Mouse (Mus musculus) hindbrain, embryonic 11.5 days (tissue): ENCODE results near the gene Lpar2. TPM values are rescaled to one million over a fixed set of nuclear protein-coding genes. Genes with fewer than 3 reads are reported as not detected.

Experiments used
- ATAC-seq: fragments of 200-750 bp; cut with Nextera tagmentation; 2 replicates; pipeline ENCODE4 v1.8.0; 2017; ENCODE audit warnings: mild to moderate bottlenecking, moderate TSS enrichment, moderate library complexity; ENCODE audit not compliant: low FRiP score
- DNase-seq: peaks from one replicate; pipeline ENCODE4 v3.0.0-alpha.2; 2015; ENCODE audit warnings: low spot score
- H3K27ac ChIP-seq: fragments of 300-500 bp; sonication (generic); 2 replicates; pipeline ENCODE4 v1.5.1; 2014; ENCODE audit warnings: mild to moderate bottlenecking, low read depth, low read length
- H3K27me3 ChIP-seq: fragments of 300-500 bp; sonication (generic); 2 replicates; pipeline ENCODE4 v1.6.1; 2014; ENCODE audit warnings: mild to moderate bottlenecking, low read length, moderate library complexity, mixed read lengths; ENCODE audit not compliant: control insufficient read depth, insufficient read depth
- H3K36me3 ChIP-seq: fragments of 300-500 bp; sonication (generic); 2 replicates; pipeline ENCODE4 v1.6.1; 2014; ENCODE audit warnings: mild to moderate bottlenecking, low read length, moderate library complexity, mixed read lengths; ENCODE audit not compliant: control insufficient read depth, insufficient read depth
- H3K4me1 ChIP-seq: fragments of 300-500 bp; sonication (generic); replicated peaks from 2 replicates; pipeline ENCODE4 v1.6.1; 2014; ENCODE audit warnings: low read length, mixed read lengths; ENCODE audit not compliant: control insufficient read depth, insufficient read depth
- H3K4me2 ChIP-seq: fragments of 300-500 bp; sonication (generic); replicated peaks from 2 replicates; pipeline ENCODE4 v1.6.1; 2014; ENCODE audit warnings: mild to moderate bottlenecking, low read depth, low read length
- H3K4me3 ChIP-seq: fragments of 300-500 bp; sonication (generic); 2 replicates; pipeline ENCODE4 v1.5.1; 2014; ENCODE audit warnings: low read depth, low read length
- H3K9ac ChIP-seq: fragments of 300-500 bp; sonication (generic); 2 replicates; pipeline ENCODE4 v1.6.1; 2014; ENCODE audit warnings: low read depth, low read length
- H3K9me3 ChIP-seq: fragments of 300-500 bp; sonication (generic); 2 replicates; pipeline ENCODE4 v1.6.1; 2016; ENCODE audit warnings: low read length; ENCODE audit not compliant: control insufficient read depth
- WGBS: fragments of 180-500 bp; shearing (Covaris S2); extraction: QIAGEN DNeasy Blood & Tissue Kit; methylation state at CpG from one replicate; pipeline ENCODE4 v1.1.7; 2014; 5-methylcytosine and 5-hydroxymethylcytosine counted together
- polyA plus RNA-seq: library from polyadenylated mRNA; unstranded; fragments of >200 nt; fragmentation: Nextera tagmentation; extraction: Ambion mirVana; gene quantifications from 2 replicates; pipeline ENCODE4 v1.2.1, GENCODE M21; 2014

Lpar2 gene
- polyA plus RNA-seq = 1.2 and 1.7 TPM in 2 replicates

DNA sequence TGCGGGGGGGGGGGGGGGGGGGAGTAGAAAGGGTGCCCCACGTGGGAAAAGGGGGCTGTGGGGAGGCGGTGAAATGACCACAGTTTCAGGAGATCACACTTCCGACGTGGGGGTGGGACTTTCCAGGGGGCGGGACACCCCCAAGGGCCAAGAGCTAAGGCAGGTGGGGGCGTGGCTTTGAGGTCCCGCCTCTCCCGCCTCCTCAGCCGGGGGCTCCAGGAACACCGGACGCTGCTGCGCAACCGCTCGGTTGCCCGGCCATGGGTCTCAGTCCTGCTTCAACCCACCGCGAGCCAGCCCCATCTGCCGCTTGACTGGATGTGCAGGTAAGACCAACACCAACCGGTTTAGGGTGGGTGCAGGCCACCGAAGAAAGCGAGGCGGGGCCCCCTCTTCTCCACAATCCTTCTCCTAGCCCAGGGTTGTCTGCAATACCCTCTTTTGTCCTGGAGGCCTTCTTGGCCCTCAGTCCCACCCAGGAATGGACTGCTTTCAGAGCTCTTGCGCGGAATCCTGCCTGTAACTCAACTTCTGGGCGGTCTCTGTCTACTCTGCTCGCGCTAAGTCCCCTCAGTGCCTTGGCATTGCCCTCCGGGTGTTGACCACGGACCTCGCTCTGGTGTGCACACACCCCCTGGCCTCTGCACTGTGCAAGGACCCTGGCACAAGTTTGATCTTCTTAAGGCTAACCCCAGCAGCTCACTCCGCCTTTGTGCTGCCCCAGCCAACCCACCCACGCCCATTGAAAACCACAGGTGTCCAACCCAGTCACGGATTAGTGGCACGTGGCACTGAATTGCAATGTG, at the start of gene Lpar2:
Lpar2 (plus strand) TSS at position 44 of the 806 bp plus-strand sequence.
- Histone ChIP-seq H3K4me1 (peaks cover 8% of the 10 kb centered on the region), H3K9me3 (no peaks in the 10 kb centered on the region), H3K4me2 (peak within 1 kb of the TSS; percentile 92), H3K4me3 (peak within 1 kb of the TSS; percentile 57), H3K27ac (peak within 1 kb of the TSS; percentile 54), H3K27me3 (no peaks in the 10 kb centered on the region), H3K9ac (peak within 1 kb of the TSS; percentile 77), H3K36me3 (0 out of 2 replicates have a peak, but pooled peaks cover 2% of the 10 kb centered on the region)
- WGBS = 2% methylated on average over 32 of the region's 35 CpGs
- peak; percentile 80 for DNase-seq
- peak; percentile 84 for ATAC-seq

GRCm38 (mm10) chr8:69774503-69775148, 47.6 kb upstream of the Lpar2 start, which contains the start of gene Gm20422:
Gene Gm20422, minus strand, starts transcription at chr8:69774886.
- Histone ChIP-seq H3K27ac (peak within 1 kb of the TSS; percentile 99), H3K4me1 (peaks cover 3% of the 10 kb centered on the region; the same call in 1 of the 2 replicates), H3K9ac (peak within 1 kb of the TSS; percentile 94), H3K27me3 (no peaks in the 10 kb centered on the region), H3K36me3 (no peaks in the 10 kb centered on the region), H3K9me3 (no peaks in the 10 kb centered on the region), H3K4me3 (peak within 1 kb of the TSS; percentile 74), H3K4me2 (peak within 1 kb of the TSS; percentile 42)
- WGBS = under 1% methylated on average over 41 of the region's 41 CpGs
- ATAC-seq = peak; percentile 99
- DNase-seq = peak; percentile 93

DNA sequence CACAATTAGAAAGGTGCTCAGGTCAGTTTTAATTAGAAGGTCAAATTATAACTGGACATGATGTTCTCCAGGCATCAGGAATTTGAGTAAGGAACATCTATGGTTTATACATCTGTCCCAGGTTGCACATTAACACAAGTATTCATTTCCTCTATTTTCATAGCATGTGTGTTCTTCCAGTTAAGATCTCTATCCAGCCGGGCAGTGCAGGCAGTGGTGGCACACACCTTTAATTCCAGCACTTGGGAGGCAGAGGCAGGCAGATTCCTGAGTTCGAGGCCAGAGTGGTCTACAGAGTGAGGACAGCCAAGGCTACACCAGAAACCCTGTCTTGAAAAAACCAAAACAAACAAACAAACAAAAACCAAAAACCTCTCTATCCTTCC, 47.1 kb upstream of the Lpar2 start:
- Histone ChIP-seq H3K9me3 (no peaks in the 10 kb centered on the region), H3K9ac (peak overlapping the region; percentile 94; the same call in 1 of the 2 replicates), H3K27me3 (no peaks in the 10 kb centered on the region), H3K4me3 (no peak overlapping the region; the same call in 1 of the 2 replicates), H3K4me2 (peak overlapping the region; percentile 8; the same call in 1 of the 2 replicates), H3K27ac (no peak overlapping the region; the same call in 1 of the 2 replicates), H3K4me1 (peaks cover 3% of the 10 kb centered on the region; the same call in 1 of the 2 replicates), H3K36me3 (no peaks in the 10 kb centered on the region)
- 62% methylated on average over 2 of the region's 2 CpGs for WGBS
- no peak for ATAC-seq
- no peak for DNase-seq

DNA sequence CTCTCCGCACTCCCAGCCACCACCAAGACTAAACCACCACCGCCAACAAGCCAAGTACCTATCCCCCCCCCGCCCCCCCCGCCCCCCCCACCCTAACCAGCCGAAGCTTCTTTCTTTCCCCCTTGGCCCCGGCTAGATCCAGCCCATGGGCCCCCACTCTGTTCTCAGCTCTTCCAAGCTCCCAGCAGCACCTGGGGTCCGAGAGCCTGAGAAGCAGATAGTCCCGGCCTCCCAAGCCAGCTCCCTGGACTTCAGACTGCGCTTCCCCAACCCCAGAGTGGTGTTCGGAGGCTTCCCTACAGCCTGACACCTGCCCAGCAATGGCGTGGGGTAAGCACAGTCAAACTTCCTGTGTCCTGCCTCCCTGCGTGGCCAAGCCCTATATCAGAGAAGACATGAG, 45.1 kb upstream of the Lpar2 start:
- Histone ChIP-seq H3K27me3 (no peaks in the 10 kb centered on the region), H3K27ac (no peak overlapping the region), H3K4me2 (no peak overlapping the region), H3K4me3 (no peak overlapping the region), H3K9me3 (no peaks in the 10 kb centered on the region), H3K36me3 (no peaks in the 10 kb centered on the region), H3K4me1 (peaks cover 3% of the 10 kb centered on the region; the same call in 1 of the 2 replicates), H3K9ac (no peak overlapping the region)
- DNase-seq (no peak), ATAC-seq (no peak)
- WGBS = 66% methylated on average over 10 of the region's 12 CpGs

DNA sequence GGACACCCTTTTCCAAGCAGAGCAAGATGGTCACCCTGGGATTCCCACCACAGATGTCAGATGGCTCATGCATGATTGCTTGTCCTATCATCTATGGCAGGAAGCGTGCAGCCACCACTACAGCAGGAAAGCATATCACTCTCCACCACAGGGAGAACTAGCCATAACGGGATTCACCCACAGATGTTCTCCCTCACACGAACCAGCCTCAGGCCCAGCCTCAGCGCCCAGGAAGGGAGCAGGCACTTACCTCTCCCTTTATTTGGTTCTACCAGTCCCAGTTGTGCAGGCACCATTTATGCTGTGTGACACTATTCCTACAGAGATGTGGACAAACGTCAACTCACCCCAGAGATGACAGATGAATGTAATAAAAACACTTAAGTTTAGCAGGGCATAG, 33.1 kb upstream of the Lpar2 start:
- H3K4me2 ChIP-seq = no peak overlapping the region
- H3K9me3 ChIP-seq = no peaks in the 10 kb centered on the region
- no peaks in the 10 kb centered on the region for H3K36me3 ChIP-seq
- no peaks in the 10 kb centered on the region for H3K27me3 ChIP-seq
- no peak overlapping the region for H3K27ac ChIP-seq
- 92% methylated on average over 5 of the region's 5 CpGs for WGBS
- H3K4me3 ChIP-seq = no peak overlapping the region
- no peak for DNase-seq
- H3K4me1 ChIP-seq = 0 out of 2 replicates have a peak, but pooled peaks cover 2% of the 10 kb centered on the region
- no peak overlapping the region for H3K9ac ChIP-seq
- ATAC-seq = no peak

GRCm38 (mm10) chr8:69789731-69790130, 32.5 kb upstream of the Lpar2 start:
- no peak overlapping the region for H3K4me2 ChIP-seq
- no peak overlapping the region for H3K9ac ChIP-seq
- ATAC-seq (no peak), DNase-seq (no peak)
- 0 out of 2 replicates have a peak, but pooled peaks cover 2% of the 10 kb centered on the region for H3K4me1 ChIP-seq
- H3K36me3 ChIP-seq = no peaks in the 10 kb centered on the region
- no peak overlapping the region for H3K27ac ChIP-seq
- WGBS = 88% methylated on average over 5 of the region's 5 CpGs
- H3K9me3 ChIP-seq = no peaks in the 10 kb centered on the region
- no peak overlapping the region for H3K4me3 ChIP-seq
- no peaks in the 10 kb centered on the region for H3K27me3 ChIP-seq

GRCm38 (mm10) chr8:69790364-69790763, 31.9 kb upstream of the Lpar2 start:
- ATAC-seq = 0 out of 2 replicates have a peak, but pooled peaks have one; percentile 13

GRCm38 (mm10) chr8:69790773-69791367, 31.4 kb upstream of the Lpar2 start, which contains the start of the genes Atp13a1 and Zfp866:
Gene Atp13a1, plus strand, starts transcription at chr8:69791163.
Gene Zfp866, minus strand, starts transcription at chr8:69791178.
- H3K9me3 ChIP-seq = no peaks in the 10 kb centered on the region
- peak within 1 kb of the TSS; percentile 54 for H3K4me2 ChIP-seq
- H3K4me3 ChIP-seq = peak within 1 kb of the TSS; percentile 100
- H3K27me3 ChIP-seq = no peaks in the 10 kb centered on the region
- 0 out of 2 replicates have a peak, but pooled peaks cover 2% of the 10 kb centered on the region for H3K4me1 ChIP-seq
- under 1% methylated on average over 36 of the region's 38 CpGs for WGBS
- ATAC-seq (peak; percentile 94), DNase-seq (peak; percentile 92)
- peak within 1 kb of the TSS; percentile 71 for H3K27ac ChIP-seq
- H3K36me3 ChIP-seq = 0 out of 2 replicates have a peak, but pooled peaks cover 3% of the 10 kb centered on the region
- peak within 1 kb of the TSS; percentile 98 for H3K9ac ChIP-seq

More at GRCm38 (mm10) chr8:69790364-69790763, 31.9 kb upstream of the Lpar2 start:
- Histone ChIP-seq H3K9me3 (no peaks in the 10 kb centered on the region), H3K36me3 (0 out of 2 replicates have a peak, but pooled peaks cover 2% of the 10 kb centered on the region), H3K4me3 (peak overlapping the region; percentile 100), H3K4me1 (0 out of 2 replicates have a peak, but pooled peaks cover 2% of the 10 kb centered on the region), H3K27ac (no peak overlapping the region), H3K27me3 (no peaks in the 10 kb centered on the region), H3K9ac (peak overlapping the region; percentile 98), H3K4me2 (peak overlapping the region; percentile 34)
- 36% methylated on average over 11 of the region's 11 CpGs for WGBS
- peak; percentile 14 for DNase-seq
